Mouse (Mus musculus) small intestine, adult 2 months (tissue): ENCODE data around the gene Heatr5a.

ENCODE experiments used
- CTCF ChIP-seq: fragments of 200-500 bp; IDR thresholded peaks from 2 replicates; pipeline ENCODE4 v1.5.1; 2012; ENCODE audit warnings: low read depth, mild to moderate bottlenecking, control low read depth, inconsistent platforms, low read length, moderate library complexity, mixed read lengths; ENCODE audit not compliant: insufficient replicate concordance, insufficient read length; ENCODE audit errors: extremely low read depth
- POLR2A ChIP-seq: fragments of 200-500 bp; IDR thresholded peaks from 2 replicates; pipeline ENCODE4 v1.6.1; 2012; ENCODE audit warnings: low read depth, mild to moderate bottlenecking, control low read depth, inconsistent platforms, low read length, moderate library complexity

DNA sequence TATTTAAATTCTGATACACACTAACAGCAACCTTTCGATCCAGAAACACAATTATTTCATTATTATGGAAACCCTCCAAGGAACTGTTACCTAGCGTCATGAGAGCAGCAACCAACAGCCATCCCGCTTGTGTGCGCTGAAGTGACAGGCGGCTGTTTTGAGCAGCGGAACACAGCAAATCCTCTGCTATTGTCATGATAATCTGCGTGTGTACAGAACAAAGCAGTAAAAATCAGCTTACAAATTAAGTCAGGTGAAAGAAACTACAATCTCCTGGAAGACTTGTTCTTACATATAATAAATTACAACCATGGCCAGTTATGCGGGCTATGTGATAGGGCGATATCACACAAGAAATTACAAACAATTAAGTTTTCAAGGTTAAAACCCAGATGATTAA, 25.8 kb downstream of the Heatr5a start:
- no peak for TF ChIP-seq CTCF
- no peak for TF ChIP-seq POLR2A
